Mouse (Mus musculus): Measurements from ENCODE around the gene Slc16a13.

Slc16a13 gene

GRCm38 (mm10) chr11:70220731-70221602, at the start of gene Slc16a13:
Gene Slc16a13, minus strand, starts transcription at chr11:70221064.
- DNase-seq (ENCODE audit: low spot score), result peak; percentile 94

- DNase-seq (ENCODE audit: low spot score), result no peak
Observed at GRCm38 (mm10) chr11:70266405-70266804, 45.5 kb upstream of the Slc16a13 start.

DNA sequence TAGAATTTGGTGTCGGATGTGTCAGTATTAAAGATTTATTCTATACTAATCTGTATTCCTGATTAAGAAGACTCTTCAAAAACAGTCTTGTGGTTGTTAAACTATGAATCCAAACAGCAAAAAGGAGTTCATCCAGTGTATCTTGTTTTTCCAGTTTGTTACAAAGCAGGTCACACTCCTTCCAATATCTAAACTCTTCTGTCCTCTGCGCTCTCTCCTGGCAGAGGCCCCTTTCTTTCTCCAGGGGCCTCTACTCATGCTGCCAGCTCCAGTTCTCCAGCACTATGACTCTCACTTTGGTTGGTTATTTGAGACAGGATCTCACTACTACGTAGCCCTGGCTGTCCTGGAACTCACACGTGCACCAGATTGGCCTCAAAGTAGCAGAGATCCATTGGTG, 45.0 kb upstream of the Slc16a13 start:
- no peak for DNase-seq (ENCODE audit: low spot score)

DNA sequence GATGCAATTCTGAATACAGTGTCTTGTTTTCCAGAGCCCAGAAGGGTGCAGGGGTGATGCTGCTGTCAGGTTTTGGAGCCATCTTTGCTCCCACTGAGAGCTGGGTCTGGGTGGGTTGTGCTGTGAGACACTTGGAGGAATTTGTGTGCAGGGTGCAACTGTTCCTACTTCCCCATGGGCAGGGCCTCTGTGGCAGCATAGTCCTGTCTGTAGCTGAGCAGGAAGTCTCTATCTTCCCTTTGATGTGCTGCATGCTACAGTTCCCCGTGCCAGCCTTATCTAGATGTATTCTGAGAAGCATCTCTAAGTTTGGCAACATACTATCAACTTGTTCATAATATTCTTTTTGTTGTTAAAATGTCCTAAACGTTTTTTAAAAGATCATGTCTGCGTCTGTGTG, 44.4 kb upstream of the Slc16a13 start:
- DNase-seq (ENCODE audit: low spot score), result no peak

DNA sequence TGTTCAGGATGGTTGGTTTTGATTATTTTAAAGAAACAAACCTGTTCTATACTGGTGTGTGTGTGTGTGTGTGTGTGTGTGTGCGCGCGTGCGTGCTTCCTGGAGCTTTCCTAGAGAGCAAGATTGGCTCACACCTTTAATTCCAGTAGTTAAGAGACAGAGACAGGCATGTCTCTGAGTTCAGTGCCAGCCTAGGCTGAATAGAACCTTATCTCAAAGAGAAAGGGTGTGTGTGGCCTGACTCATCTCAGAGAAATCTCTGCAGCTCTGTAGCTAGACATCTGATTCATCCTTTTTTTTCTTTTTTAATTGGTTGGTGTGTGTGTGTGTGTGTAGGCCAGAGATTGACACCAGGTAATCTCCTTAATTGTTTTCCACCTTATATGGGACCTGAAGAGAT, 38.2 kb upstream of the Slc16a13 start:
- DNase-seq (ENCODE audit: low spot score), result no peak

DNA sequence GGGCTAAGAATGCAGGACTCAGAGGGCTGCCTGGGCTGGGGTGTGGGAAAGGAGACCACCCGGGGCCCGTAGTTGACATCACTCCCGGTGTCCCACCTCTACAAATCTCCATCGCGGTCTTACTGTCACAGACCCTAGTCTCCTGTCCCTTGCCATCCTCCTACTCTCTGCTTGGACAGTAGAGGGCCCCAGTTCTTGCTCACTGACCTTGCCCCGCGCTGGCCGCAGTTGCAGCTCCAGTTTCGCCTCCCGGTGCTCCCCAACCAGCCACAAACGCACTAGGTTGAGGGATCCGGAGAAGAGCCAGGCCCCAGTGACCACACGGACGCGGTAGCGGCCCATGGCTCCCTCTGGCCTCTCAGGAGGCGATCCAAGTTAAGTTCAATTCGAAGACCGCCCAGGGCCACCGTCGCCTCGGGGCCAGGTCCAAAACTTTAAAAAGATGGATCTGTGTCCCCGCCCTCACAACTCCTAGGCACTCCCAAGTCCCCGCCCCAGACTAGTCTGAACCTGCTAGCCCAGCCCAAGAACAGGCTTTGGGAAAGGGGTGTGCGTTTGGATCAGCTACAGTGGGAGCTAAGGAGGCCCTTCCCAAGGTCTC, 34.2 kb upstream of the Slc16a13 start, which contains the start of gene Alox12:
TSS of gene Alox12 (minus strand) at position 423 of the 601 bp plus-strand sequence.
- peak; percentile 79 for DNase-seq (ENCODE audit: low spot score)

DNA sequence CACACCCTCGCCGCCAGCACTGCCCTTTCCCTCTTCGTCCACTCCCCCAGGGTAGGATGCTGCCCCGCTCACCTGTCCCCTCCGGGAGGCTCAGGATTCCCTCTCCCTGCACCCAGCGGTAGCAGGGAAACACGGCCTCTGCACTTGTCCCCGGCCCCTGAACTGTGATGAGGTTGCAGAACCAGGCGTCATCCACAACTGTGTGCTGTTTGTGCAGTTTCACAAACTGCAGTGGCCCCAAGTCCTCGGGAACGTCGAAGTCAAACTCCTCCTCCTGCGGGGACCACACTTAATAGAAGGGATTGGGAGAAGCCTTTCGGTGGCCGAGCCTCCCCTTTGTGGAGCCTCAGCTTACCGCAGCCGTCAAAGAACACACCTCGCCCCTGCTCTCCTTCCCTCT, 33.5 kb upstream of the Slc16a13 start:
- DNase-seq (ENCODE audit: low spot score), result no peak

DNA sequence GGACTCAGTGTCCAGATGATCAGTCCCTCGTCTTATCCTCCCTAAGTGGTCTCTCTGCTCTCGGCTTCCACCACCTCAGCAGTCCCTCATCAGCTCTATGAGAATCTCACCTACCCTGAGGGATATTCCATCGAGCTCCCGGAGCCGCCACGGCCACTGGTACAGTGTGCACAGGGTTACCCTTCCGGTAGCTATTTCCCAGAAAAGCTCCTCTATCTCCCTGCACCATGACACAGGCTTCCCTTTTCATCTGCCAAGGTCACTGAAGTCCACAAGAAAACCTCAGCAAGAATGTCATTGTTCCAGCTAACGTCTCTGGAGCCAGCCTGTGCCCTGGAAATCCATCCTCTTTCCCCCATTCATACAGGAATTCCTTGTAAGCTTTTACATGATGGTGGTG, 31.0 kb upstream of the Slc16a13 start:
- no peak for DNase-seq (ENCODE audit: low spot score)

- DNase-seq (ENCODE audit: low spot score), result no peak
Observed at GRCm38 (mm10) chr11:70250150-70250549, 29.3 kb upstream of the Slc16a13 start.

- peak; percentile 79 for DNase-seq (ENCODE audit: low spot score)
Observed at GRCm38 (mm10) chr11:70247136-70247845, 26.4 kb upstream of the Slc16a13 start.

DNA sequence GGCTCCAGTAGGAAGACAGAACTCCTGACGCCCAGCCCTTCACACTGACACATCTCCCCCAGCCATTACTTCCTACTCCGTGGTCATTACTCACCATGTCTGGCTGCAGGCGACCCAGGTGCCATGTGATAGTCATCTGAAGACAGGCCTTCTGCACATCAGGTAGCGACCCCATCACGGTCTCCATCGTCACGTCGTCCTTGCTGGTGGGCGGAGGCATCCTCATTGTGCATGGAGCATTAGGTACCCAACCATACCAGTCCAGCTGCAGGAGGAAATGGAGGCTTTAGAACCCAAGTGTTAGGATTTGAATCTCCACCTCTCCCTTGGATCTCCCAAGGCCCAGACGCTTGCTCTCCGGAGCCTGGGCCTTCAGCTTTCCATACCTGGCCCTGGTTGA, 21.7 kb upstream of the Slc16a13 start:
- DNase-seq (ENCODE audit: low spot score), result no peak

GRCm38 (mm10) chr11:70239541-70240279, 18.8 kb upstream of the Slc16a13 start, which contains the start of the genes Gm21988 and Rnasek:
Gene Gm21988, minus strand, starts transcription at chr11:70239830.
Gene Rnasek, minus strand, starts transcription at chr11:70239842.
- DNase-seq (ENCODE audit: low spot score), result peak; percentile 80

DNA sequence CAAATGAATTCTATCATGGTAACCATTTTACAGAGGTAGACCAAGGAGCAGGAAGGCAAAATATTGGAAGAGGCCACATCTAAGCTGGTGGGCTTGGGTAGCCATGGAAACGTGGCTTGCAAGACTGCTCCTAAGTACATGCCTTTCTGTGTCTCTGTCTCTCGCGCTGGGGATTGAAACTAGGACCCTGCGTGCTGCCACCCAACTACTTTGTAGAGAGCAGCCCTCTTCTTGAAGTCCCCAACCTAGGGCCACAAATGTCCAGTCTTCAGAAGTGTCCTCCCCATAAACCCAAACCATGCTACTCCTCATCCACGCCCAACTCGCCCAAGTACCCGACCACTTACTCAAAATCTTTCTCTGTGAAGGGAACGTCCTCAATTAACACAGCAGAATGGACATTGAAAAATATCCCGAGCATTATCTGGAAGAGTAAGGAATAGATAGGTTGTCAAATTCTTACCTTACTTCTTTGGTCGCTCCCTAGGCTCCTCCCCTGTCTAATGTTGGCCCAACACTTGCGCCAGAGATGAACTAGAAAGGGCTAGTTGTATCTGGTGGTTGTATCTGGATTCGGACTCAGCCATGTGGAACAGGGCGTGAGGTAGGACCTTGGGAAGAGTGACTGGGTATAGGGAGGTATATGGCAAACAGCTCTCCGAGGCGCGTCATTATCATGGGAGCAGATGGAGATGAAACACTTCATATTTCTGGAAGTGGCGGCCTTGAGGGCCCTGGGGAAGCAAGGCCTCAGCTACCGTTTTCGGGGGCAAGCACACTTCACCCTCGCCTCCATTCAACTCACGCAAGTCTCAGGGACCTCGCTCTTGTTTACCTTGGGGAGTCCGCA, 18.0 kb upstream of the Slc16a13 start:
- DNase-seq (ENCODE audit: low spot score), result no peak

DNA sequence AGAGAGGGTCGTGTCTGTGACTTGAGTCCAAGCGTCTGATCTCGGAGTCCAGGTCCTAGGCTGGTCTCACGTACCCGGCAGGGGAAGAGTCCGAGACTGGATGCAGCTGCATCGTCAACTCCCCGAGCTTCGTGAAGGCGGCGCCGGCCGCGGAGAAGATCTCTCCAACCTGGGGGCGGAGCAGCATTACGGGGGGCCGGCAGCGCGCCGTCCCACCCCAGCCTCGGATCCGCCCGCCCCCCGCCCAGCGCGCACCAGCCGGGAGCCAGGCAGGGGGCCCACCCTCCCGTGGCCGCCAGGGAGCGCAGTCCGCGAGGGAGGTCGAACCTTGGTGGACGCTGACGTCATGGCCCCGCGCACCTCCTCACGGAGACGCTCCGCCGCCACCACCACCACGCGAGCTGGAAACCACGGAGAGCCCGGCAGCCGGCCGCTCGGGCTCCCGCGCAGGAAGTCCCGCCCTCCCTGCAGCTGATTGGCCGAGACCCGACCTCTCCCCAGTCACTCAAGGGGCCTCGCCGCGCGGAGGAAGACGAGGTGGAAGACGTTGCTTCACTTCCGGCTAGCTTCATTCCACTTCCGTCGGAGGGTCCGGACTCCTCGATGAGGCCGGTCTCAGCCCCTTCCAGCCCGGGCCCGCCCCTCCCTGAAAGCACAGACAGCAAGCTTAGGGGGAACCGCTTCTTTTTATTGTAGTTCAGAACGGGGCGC, 16.7 kb upstream of the Slc16a13 start, which contains the start of gene 0610010K14Rik:
TSS of gene 0610010K14Rik (minus strand) at position 458 of the 711 bp plus-strand sequence.
- DNase-seq (ENCODE audit: low spot score), result peak; percentile 98

DNA sequence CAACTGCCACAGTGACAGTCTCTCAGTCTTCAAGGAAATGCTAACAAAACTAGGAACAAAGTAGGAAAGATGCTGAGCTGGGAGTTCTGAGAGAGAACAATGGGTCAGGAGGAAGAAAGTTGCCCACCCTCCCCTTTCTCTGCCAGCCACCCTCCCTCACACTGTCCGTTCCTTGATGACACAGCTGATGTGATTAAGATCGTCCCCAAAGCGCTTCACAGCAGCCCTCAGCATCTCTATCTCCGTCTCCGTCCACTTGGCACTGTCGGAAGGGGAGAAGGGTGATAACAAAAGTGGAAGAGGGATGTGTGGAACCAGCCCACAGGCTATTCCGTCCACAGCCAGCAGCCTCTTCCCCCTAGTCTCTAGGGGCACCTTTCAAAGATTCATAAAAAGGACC, 15.9 kb upstream of the Slc16a13 start:
- no peak for DNase-seq (ENCODE audit: low spot score)

- DNase-seq (ENCODE audit: low spot score), result no peak
Observed at GRCm38 (mm10) chr11:70235254-70235900, 14.5 kb upstream of the Slc16a13 start.

DNA sequence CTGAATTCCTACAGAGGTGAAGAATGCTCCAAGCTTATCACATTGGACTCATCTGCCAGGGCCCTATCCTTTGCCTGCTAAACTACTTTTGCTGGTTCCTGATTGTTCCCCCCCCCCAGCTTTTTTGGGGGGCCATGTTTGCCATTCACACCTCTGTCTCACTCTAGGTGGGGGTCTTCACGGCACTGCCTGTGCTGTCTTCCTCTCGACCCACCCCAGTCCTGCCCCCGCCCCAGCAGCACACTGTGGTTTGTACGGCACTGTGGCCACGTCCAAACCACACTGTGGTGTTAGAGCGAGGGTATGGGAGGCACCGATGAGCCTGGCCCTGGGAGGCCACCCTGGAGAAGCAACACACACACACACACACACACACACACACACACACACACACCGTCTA, 13.6 kb upstream of the Slc16a13 start:
- DNase-seq (ENCODE audit: low spot score), result no peak

GRCm38 (mm10) chr11:70234037-70234436, 13.2 kb upstream of the Slc16a13 start:
- no peak for DNase-seq (ENCODE audit: low spot score)

- DNase-seq (ENCODE audit: low spot score), result no peak
Observed at GRCm38 (mm10) chr11:70233016-70233415, 12.2 kb upstream of the Slc16a13 start.

DNA sequence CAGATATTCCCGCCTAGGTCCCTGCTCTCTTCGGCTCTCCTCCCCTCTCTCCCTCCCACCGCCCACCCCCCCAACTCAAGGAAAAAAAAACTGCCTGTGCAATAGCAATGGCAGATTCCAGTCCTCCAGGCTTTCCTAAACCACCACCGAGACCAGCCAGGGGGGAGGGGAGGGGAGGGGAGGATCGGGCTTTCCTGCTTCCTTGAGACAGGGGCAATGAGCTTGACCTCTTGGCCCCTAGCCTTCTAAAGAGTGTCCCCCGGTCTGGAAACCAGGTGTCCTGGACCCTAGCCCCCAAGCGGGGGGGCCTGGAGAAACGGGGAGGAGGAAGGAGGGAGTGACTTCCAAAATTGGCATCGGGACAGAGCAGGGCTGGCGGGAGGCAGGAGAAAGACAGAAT, 11.7 kb upstream of the Slc16a13 start:
- peak; percentile 46 for DNase-seq (ENCODE audit: low spot score)

Measured in urinary bladder, postnatal 14 days (tissue).